Mouse (Mus musculus): ENCODE data around the gene Ern1.
"Not testable (repeated sequence)": the region's sequence is repeated elsewhere in the genome, so short reads cannot be mapped to it uniquely, and the experiment has no call there.

The Ern1 gene

DNA sequence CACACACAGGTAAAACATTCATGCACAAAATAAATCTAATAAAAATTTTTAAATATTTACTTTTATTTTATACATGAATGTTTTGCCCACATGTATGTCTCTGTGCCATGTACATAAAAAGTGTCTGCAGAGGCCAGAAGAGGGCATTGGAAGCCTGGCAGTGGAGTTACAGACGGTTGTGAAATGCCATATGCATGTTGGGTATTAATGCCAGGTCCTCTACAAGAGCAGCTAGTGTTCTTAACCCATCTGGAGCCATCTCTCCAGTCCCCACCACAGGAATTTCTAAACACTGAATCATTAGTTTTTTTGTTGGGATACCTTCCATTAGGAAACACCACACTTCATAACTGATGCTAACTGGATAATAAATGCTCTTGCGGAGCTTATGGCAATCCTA, 50.1 kb downstream of the Ern1 start:
- DNase-seq (ENCODE audit: low read depth, low spot score): no peak

DNA sequence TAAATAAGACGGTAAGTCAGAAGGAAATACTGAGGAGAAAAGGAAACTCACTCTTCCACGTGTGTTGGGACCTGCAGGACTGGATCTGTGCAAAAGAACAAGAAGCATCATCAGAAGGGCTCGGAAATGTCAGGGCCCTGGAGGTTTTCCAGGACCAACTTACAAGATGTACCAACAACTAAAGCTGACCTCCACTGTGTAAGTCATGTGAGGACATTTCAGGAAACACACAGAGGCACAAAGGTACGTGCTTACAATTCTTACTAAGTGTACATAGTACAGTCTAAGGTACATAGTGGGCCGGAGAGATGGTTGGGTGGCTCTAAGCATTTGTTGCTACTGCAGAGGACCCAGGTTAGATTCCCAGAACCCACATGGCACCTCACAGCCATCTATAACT, 50.6 kb downstream of the Ern1 start:
- no peak for DNase-seq (ENCODE audit: low read depth, low spot score)

DNA sequence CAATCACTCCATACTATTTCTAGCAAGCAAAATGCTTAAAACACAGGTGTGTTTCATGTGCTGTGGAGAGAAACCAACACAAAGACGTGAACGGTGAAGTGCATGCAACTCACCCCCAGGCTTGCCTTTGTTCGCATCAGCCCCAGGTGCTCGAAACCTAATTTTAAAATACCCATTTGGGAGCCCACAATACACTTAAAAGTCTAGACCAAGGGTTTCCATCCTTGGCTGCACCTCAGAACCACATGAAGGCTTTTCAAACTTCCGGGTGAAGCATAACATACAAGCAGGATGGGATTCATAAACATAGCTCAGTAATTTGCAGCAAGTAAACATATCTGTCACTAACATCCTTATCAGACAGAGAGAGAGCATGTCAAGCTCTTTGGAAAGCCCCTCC, 57.3 kb downstream of the Ern1 start:
- peak; percentile 57 for DNase-seq (ENCODE audit: low read depth, low spot score)

DNA sequence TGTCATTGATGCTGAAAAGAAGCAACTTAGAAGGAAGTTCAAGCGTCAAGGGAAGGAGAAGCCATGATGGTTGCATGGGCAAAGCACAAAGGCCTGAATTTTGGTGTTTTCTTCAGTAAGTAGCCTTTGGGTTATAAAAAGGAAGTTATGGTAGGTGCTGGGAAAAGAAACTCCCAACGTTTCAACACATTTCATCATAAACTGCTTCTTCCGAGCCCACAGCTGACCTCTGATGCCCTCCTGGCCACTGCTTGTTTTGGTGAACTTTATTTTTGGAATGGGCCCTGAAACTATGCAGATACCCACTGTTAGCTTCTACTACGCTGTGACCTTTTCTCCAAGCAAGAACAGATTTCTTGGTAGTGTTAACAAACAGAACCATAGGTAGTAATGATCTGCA, 58.0 kb downstream of the Ern1 start:
- no peak for DNase-seq (ENCODE audit: low read depth, low spot score)

DNA sequence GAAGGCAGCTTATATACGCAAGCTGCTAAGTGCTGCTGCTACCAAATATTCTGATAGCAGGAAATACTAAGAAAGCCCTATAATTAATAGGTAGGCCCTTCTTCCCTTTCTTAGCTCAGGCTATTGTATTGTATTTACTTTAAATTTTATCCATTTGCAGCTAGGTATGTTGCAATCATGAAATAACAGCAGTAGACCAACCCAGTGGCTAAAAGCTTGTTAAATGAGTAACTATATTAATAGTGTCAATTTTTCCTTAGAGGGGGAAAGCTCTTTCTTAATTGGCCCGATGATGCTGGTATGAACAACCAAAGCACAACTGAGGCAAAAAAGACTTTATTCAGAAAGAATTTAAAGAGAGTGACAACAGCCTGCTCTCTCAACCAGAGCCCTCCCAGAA, 59.1 kb downstream of the Ern1 start:
- DNase-seq (ENCODE audit: low read depth, low spot score): no peak

DNA sequence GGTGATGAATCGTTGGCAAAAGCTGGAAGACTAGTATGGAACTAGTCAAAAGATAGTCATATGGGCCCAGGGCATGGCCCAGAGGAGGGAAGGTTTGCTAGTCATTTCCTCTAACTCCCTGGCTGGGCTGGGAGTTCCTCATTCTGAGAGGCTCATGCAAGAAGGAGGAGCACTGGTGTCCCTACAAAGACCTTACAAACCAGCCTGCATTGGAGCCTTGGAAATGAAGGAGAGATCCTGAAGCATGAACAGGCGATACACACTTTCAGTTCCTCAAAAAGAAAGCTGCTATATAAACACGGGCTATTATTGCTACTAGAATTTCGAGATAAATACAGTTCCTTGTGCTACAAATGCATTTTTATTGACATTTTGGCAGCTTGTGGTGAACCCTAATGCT, 59.5 kb downstream of the Ern1 start:
- no peak for DNase-seq (ENCODE audit: low read depth, low spot score)

DNA sequence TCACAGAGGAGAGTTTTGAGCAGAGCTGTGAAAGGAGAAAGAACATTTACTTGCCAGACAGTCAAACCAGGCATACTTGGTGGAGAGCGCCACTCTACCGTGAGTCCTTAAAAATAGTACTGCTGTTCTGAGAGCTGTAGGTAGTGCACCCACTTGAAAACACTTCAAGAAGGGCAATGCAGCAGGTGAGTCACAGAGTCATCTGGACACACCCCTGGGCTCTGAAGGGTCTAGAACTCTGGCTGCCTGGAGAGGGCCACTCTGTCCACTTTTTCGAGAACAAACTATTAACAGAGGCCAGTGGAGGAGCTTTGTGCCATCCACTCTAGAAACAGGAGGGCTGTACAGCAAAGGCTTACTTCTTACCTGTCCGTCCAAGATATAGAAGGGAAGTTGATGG, 61.2 kb downstream of the Ern1 start:
- no peak for DNase-seq (ENCODE audit: low read depth, low spot score)

DNA sequence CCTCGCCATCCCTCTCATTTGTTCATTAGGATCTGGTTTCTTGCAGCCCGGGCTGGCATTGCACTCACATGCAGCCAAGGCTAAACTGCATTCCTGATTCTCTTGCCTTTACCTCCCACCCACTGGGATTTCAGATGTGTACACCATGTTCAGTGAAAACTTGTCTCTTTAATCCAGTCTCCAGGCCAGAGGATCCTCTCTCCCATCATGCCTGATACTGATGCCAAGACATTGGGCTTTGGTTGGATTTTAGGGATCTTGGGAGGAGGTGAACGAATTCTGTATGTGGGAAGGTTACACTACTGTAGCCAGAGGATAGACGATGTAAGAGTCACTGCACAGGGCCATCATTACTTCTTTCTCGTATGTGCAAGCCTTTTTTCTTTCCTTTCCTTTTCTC, 62.5 kb downstream of the Ern1 start:
- no peak for DNase-seq (ENCODE audit: low read depth, low spot score)

DNA sequence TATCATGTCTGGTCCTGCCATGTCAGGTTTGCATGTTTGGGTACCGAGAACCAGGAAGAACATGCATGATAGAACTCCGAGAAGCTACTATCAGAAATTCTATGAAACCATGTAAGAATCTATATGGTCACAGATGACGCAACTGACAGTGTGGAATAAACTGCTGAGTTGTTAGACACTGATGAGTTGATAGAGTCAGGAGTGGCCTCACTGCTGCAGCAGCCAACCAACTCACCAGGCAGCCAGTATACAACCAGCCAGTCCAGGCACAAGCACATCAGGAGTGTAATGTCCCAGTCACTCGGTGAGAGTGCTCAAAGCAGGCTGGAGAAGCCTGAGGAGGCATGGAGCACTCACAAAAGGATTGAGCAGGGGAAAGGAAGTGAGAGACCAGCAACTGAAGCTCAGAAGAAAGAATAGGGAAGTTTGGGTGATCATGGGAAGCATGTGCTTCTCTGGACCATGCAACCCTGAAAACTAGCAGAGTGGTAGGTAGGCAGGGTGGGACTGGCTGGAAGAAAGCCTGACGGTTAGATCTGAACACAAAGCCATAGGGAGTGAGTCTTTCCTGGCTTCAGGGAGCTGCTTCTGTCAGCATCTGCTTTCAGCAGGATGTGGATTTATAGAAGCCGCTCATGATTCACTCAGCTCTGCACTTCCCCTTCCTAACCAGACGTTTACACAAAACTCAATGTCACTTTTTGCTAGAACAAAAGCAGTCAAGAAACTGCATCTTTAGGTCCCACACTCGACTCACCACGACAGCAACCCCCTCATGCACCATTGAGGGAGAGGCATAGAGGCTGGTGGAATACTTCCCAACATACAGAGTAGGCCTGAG, 68.2 kb downstream of the Ern1 start:
- no peak for DNase-seq (ENCODE audit: low read depth, low spot score)

DNA sequence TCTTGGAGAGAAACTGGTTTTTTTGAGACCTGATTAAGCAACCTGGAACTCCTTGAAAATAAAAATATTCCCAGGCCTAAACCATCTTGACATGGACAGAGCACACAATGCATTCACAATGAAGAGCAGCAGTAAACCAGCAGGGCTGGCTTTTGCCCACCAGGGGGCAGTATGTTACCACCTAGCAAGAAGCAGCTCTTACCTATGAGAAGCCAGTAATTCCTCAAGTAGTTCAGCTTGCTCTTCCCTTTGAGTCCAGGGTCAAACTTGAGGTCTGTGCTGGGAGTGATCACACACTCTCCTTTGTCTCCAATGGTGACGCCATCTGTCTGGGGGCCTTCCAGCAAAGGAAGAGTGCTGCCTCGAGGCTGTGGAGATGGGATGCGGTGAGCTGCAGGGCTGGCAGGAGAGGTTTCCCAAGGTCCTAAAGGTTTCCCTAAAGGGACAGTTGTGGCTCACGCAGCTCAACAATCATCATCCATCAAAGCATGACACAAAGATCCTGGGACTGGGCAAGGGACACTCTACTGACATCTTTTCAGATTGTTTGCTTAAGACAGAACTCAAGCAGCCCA, 68.9 kb downstream of the Ern1 start:
- DNase-seq (ENCODE audit: low read depth, low spot score): peak; percentile 93

DNA sequence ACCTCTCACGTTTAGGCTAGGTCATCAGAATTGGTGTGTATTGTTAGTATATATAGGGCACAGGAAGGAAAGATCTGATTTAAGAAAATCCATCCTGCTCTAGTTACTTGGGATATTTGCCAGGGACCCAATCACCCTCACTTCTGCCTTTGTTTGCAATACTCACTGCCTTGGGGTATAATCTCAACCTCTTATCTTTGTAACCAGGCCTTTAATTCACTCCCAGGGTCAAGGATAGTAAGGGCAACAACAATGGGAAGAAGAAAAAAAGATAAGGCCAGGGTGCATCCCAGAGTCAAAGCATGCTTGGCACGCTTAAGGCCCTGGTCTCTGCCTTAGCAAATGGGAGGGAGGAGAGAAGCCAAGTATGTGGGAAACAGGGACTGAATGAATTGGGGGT, 69.8 kb downstream of the Ern1 start:
- DNase-seq (ENCODE audit: low read depth, low spot score): no peak

DNA sequence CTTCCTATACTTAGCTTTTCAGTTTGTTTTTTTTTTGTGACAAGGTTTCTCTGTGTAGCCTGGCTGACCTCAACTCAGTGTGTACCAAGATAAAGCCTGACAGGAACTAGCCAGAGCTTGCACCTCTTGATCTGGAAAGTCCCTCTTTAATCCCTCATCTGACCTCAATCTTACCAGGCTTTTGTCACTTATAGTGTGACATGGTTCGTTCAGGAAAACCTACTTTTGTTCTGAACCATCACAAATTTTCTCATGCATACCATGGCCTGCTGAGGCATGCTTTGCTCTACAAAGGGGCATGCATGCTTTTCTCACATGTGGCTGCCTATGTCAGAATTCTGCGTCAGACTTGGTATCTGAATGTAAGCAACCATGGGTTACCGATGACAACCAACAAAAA, 71.3 kb downstream of the Ern1 start:
- peak; percentile 35 for DNase-seq (ENCODE audit: low read depth, low spot score)

DNA sequence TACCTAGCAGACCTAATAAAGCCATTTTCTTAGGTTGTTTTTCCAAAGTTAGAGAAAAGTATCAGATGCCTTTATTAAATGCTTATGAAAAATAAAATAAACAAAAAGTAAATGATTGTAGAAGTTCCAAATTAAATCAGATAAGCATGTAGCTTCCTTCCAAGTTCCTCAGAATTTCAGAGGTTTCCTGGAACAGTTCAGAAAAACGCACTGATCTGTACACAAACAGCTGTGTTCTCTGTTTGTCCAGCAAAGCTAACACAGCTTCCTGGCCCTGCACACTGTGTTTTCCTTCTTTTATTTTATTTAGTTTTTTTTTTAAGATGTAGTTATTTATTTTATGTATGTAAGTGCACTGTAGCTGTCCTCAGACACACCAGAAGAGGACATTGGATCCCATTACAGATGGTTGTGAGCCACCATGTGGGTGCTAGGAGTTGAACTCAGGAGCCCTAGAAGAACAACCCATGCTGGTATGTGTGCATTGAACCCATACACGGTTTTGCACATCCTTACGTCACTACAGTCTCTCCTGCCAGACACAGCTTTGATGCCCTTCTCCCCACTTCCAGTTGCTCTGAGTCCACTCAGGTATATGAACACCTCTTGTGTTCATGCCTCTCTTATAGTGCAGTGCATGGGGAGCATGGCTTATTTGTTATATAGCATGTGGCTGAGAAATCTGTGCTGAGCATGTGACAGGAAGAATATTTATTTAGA, 74.9 kb downstream of the Ern1 start:
- DNase-seq (ENCODE audit: low read depth, low spot score): no peak

DNA sequence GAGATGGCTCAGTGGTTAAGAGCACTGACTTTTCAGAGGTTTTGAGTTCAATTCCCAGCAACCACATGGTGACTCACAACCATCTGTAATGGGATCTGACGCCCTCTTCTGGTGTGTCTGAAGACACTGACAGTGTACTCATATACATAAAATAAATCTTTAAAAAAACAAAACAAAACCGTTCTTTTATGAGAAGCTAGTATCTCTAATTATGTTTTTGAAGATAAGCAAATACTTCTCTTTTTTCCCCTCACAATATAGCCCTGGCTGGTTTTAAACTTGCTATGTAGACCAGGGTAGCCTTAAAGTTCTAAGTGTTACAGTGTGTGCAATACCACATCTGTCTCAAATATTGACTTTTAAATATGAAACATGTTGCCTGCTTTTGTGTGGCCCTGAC, 76.5 kb downstream of the Ern1 start:
- DNase-seq (ENCODE audit: low read depth, low spot score): no peak

DNA sequence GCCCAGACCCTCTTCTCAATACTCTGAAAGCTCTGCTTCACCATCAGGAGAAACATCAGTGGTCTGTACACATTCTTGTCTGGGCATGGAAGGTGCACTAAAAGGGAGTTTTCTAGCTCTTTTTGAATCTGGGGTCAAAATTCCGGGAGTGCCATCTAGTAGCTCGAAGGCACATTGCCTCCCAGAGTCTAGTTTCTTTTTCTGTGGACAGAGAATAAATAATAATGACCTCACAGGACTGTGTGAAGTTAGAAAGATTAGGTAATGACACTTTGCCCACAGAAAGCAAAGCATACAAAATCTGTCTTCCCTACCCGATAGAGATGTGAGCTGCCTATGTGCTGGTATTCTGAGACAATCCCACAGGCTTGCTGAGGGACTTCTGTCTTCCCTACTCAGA, 77.1 kb downstream of the Ern1 start:
- no peak for DNase-seq (ENCODE audit: low read depth, low spot score)

DNA sequence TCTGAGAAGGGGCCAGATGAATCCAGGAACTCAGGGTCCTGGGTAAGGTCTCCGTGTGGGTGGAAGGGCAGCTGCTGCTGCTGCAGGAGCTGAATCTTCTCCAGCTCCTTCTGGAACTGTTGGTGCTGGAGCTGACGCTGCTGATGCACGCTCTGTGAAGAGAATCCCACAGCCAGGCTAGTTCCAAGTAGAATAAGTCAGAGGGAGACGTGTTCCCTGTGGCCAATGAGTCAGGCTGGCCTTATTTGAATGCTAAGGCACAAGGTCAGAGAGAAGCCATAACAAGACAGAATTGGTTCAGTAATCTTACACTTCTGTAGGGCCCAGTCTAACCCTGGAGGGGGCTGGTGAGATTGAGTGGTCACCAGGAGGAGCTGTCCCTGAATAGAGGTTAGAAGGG, 77.6 kb downstream of the Ern1 start:
- DNase-seq (ENCODE audit: low read depth, low spot score): no peak

DNA sequence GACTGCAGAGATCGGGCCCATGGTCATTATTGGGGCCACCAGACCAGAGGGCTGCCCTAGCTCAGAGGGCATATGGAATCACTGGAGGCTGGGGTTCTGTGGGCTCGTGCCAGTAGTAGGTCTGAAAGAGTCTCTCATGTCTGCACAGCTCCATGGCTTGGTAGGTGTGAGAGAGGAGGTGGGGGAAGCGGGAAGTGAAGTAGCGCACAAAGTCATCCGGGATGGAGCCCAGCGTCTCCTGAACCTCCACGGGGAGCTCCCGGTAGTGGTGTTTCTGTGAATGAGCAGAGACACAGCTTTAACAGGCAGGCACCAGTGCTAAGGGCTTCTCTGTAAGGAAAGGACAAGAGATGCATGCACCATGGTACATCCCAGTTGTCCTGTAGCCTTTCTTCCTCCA, 89.2 kb downstream of the Ern1 start:
- DNase-seq (ENCODE audit: low read depth, low spot score): no peak

DNA sequence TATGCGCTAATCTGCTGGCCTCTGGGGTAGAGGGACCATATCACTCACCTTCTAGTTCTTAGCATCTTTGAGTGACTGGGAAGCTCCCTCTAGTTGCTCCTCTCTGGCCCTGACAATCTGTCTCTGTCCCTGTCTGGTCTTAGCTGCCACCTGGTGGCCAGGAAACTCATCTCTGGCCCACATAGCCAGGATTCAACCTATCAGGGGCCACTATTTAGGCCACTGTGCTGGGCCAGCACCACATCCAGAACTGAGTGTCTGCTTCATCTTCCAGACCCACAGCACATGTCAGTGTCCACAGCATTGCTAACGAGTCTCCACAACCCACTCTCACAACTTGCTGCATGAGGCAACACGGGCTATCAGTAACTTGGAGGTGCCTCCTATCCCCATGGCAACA, 90.0 kb downstream of the Ern1 start:
- peak; percentile 42 for DNase-seq (ENCODE audit: low read depth, low spot score)

DNA sequence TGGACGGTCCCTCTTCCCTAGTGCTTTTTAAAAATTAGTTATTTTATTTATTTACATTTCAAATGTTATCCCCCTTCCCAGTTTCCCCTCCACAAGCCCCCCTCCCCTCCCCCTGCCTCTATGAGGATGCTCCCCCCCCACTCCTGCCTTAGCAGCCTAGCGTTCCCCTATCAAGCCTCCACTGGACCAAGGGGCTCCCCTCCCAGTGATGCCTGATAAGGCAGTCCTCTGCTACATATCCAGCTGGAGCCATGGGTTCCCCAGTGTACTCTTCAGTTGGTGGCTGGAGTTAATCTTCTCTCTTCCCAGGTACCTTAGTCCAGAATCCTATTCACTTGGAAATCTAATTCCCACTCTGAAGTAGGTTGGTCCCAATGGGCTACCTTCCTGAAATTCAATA, 93.6 kb downstream of the Ern1 start:
- DNase-seq (ENCODE audit: low read depth, low spot score): not testable (repeated sequence)

DNA sequence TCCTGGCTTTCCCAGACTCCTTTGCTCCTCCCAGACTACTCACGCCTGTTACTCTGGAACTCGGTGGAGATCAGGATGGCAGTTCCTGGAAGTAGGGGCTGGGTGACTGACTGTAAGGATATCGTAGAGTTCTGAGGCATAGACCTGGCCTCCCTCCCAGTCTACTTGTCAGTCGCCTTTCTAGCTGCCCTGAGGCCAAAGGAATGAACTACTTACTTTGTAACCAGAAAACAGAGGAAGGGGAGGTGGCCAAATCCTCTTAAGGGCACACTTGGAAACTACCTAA, 94.4 kb downstream of the Ern1 start:
- no peak for DNase-seq (ENCODE audit: low read depth, low spot score)

DNA sequence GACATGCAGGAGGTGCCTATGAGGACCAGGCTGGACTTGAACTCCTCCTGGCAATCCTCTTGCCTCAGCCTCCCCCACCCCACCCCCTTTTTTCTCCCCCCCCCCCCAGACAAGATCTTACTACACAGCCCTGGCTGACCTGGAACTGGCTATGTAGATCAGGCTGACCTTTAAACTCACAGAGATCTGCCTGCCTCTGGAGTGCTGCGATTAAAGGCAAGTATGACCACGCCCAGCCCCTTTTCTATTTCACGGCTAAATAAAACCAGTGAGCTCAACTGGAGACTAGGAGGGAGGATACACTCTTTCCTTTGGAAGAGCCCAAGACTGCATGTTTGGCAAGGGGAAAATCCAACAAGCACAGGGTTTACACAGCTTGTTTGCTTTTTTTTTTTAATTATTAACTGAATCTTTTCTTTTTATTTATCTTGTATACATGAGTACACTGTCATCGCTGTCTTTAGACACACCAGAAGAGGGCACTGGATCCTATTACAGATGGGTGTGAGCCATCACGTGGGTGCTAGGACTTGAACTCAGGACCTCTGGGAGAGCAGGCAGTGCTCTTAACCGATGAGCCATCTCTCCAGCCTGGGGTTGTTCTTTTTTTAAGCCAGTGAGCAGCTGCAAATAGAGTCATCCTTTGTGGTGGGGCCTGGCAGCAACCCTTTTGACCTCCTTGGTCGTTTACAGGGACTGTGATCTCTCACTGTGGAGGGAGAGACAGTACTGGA, 94.9 kb downstream of the Ern1 start:
- no peak for DNase-seq (ENCODE audit: low read depth, low spot score)

DNA sequence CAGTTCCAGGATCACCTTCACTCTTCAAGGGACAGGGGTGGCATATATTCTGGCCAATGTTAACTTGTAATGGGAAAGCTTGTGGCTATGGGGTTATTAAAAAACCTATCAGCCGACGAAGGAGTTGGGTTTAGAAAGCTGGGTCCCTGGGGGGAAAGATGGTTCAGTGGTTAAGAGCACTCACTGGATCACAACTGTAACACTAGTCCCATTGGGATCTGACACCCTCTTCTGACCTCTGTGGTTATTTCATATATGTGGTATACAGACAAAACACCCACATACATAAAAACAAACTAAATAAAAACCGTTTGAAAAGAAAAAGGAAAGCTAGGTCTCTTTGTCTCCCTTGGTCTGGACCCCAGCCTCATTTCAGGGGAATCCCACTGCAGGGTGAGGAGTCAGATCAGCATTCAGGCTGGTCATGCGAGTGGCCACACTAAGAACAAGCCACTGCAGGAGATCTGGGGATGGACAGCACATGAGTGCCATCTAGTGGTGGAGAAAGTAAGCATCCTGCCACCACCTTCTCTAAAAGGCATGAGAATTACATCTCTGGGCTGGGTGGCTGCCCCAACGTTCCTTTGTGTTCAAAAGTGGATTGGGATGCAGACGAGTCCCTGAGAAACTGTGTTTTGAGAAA, 96.0 kb downstream of the Ern1 start:
- DNase-seq (ENCODE audit: low read depth, low spot score): peak; percentile 89

Measured in CD4-positive, CD25-positive, alpha-beta regulatory T cell, adult 2 months (primary cell).